Comparison of ENCODE assay signal across 9 mouse cellular contexts in genomic region chr2:6074891-6075529, GRCm38 (mm10). TPM values are rescaled to one million over a fixed set of nuclear protein-coding genes. Genes with fewer than 3 reads are reported as not detected.
DNase-seq lines count a peak whose midpoint lies in the region; ATAC-seq and TF ChIP-seq lines count a peak whose summit lies in the region.
"Had no signal": no experiment of that assay in that cellular context is flagged by ENCODE, and none has a peak within 500 bp of the region (broad histone marks: within the 10 kb centered on the region; RNA-seq: fewer than 3 reads in every experiment).

No protein-coding gene starts in this region.

- 0 out of 2 replicates have a peak overlapping the region, but pooled peaks have one; percentile 5 for H3K27ac ChIP-seq in intestine, embryonic 14.5 days (ENCODE audit: low read depth)
- H3K27ac ChIP-seq in intestine, postnatal 0 days (ENCODE audit: low read depth, low read length): no peak overlapping the region
- H3K27ac ChIP-seq in kidney, embryonic 15.5 days: peak overlapping the region; percentile 74
- no peak overlapping the region for H3K27ac ChIP-seq in neural tube, embryonic 11.5 days (ENCODE audit: low read depth, low read length)
- no peak overlapping the region for H3K27ac ChIP-seq in forebrain, embryonic 15.5 days (replicated peaks)
- H3K27ac ChIP-seq in cerebellum, adult 2 months (ENCODE audit: insufficient read depth, low read length): no peak overlapping the region
- H3K27ac ChIP-seq in hindbrain, embryonic 16.5 days (ENCODE audit: low read depth, low read length): no peak overlapping the region

- DNase-seq in intestine, embryonic 14.5 days (ENCODE audit: low spot score): no peak
- DNase-seq in embryo, embryonic 9.5 days (ENCODE audit: extremely low spot score): peak; percentile 51
- peak; percentile 70 for DNase-seq in neural tube, embryonic 11.5 days (ENCODE audit: low spot score)
- no peak for DNase-seq in cerebellum, adult 2 months

- no peaks in the 10 kb centered on the region for H3K36me3 ChIP-seq in intestine, embryonic 14.5 days (ENCODE audit: control insufficient read depth, insufficient read depth, low read length)
- H3K36me3 ChIP-seq in intestine, postnatal 0 days (ENCODE audit: control insufficient read depth, insufficient read depth): no peaks in the 10 kb centered on the region
- H3K36me3 ChIP-seq in kidney, embryonic 15.5 days: no peaks in the 10 kb centered on the region
- H3K36me3 ChIP-seq in neural tube, embryonic 11.5 days (ENCODE audit: control insufficient read depth, insufficient read depth, low read length): no peaks in the 10 kb centered on the region
- H3K36me3 ChIP-seq in forebrain, embryonic 15.5 days: no peaks in the 10 kb centered on the region
- H3K36me3 ChIP-seq in hindbrain, embryonic 16.5 days (ENCODE audit: control insufficient read depth, insufficient read depth, low read length): no peaks in the 10 kb centered on the region
- H3K36me3 ChIP-seq: G1E had no signal

- no peak overlapping the region for H3K4me3 ChIP-seq in intestine, embryonic 14.5 days (ENCODE audit: low read depth, low read length)
- H3K4me3 ChIP-seq in intestine, postnatal 0 days (ENCODE audit: low read depth, low read length): no peak overlapping the region
- H3K4me3 ChIP-seq in kidney, embryonic 15.5 days (replicated peaks): no peak overlapping the region
- H3K4me3 ChIP-seq in neural tube, embryonic 11.5 days (ENCODE audit: low read depth, low read length): no peak overlapping the region
- no peak overlapping the region for H3K4me3 ChIP-seq in forebrain, embryonic 15.5 days
- H3K4me3 ChIP-seq in cerebellum, adult 2 months (replicated peaks; ENCODE audit: insufficient read depth, low read depth, low read length): no peak overlapping the region
- no peak overlapping the region for H3K4me3 ChIP-seq in hindbrain, embryonic 16.5 days (ENCODE audit: low read length)

- TF ChIP-seq POLR2A in cerebellum, adult 2 months (IDR thresholded peaks at IDR 0.05; ENCODE audit: borderline replicate concordance, insufficient read depth, low read length): no peak

- H3K9ac ChIP-seq in intestine, embryonic 14.5 days (ENCODE audit: low read length): no peak overlapping the region
- no peak overlapping the region for H3K9ac ChIP-seq in intestine, postnatal 0 days (ENCODE audit: low read depth, low read length)
- no peak overlapping the region for H3K9ac ChIP-seq in kidney, embryonic 15.5 days
- no peak overlapping the region for H3K9ac ChIP-seq in neural tube, embryonic 11.5 days (ENCODE audit: low read length)
- no peak overlapping the region for H3K9ac ChIP-seq in forebrain, embryonic 15.5 days (replicated peaks)
- H3K9ac ChIP-seq in hindbrain, embryonic 16.5 days (ENCODE audit: low read depth, low read length): no peak overlapping the region

- H3K27me3 ChIP-seq in intestine, embryonic 14.5 days (replicated peaks; ENCODE audit: control insufficient read depth, insufficient read depth, low read length): no peaks in the 10 kb centered on the region
- H3K27me3 ChIP-seq in intestine, postnatal 0 days (replicated peaks; ENCODE audit: control insufficient read depth, insufficient read depth, low read length): no peaks in the 10 kb centered on the region
- no peaks in the 10 kb centered on the region for H3K27me3 ChIP-seq in kidney, embryonic 15.5 days
- no peaks in the 10 kb centered on the region for H3K27me3 ChIP-seq in neural tube, embryonic 11.5 days (ENCODE audit: control insufficient read depth, insufficient read depth, low read length)
- H3K27me3 ChIP-seq in forebrain, embryonic 15.5 days: no peaks in the 10 kb centered on the region
- no peaks in the 10 kb centered on the region for H3K27me3 ChIP-seq in cerebellum, adult 2 months (ENCODE audit: control insufficient read depth, insufficient read depth, low read length)
- H3K27me3 ChIP-seq in hindbrain, embryonic 16.5 days (replicated peaks; ENCODE audit: control insufficient read depth, insufficient read depth, low read length): no peaks in the 10 kb centered on the region

- H3K4me1 ChIP-seq in intestine, embryonic 14.5 days (replicated peaks; ENCODE audit: control insufficient read depth, insufficient read depth, low read length): peaks cover 15% of the 10 kb centered on the region
- peaks cover 11% of the 10 kb centered on the region; the same call in 1 of the 2 replicates for H3K4me1 ChIP-seq in intestine, postnatal 0 days (replicated peaks; ENCODE audit: control insufficient read depth, insufficient read depth, low read length)
- peaks cover 36% of the 10 kb centered on the region for H3K4me1 ChIP-seq in kidney, embryonic 15.5 days
- H3K4me1 ChIP-seq in neural tube, embryonic 11.5 days (ENCODE audit: control insufficient read depth, insufficient read depth, low read length): 0 out of 2 replicates have a peak, but pooled peaks cover 2% of the 10 kb centered on the region
- no peaks in the 10 kb centered on the region for H3K4me1 ChIP-seq in forebrain, embryonic 15.5 days
- no peaks in the 10 kb centered on the region for H3K4me1 ChIP-seq in cerebellum, adult 2 months (ENCODE audit: control insufficient read depth, insufficient read depth, low read length)
- no peaks in the 10 kb centered on the region for H3K4me1 ChIP-seq in hindbrain, embryonic 16.5 days (ENCODE audit: control insufficient read depth, insufficient read depth, low read depth, low read length)

- no peaks in the 10 kb centered on the region for H3K9me3 ChIP-seq in intestine, embryonic 14.5 days (ENCODE audit: control insufficient read depth, low read length)
- H3K9me3 ChIP-seq in intestine, postnatal 0 days (ENCODE audit: control insufficient read depth): no peaks in the 10 kb centered on the region
- no peaks in the 10 kb centered on the region for H3K9me3 ChIP-seq in kidney, embryonic 15.5 days (replicated peaks)
- H3K9me3 ChIP-seq in neural tube, embryonic 11.5 days (ENCODE audit: control insufficient read depth, low read length): no peaks in the 10 kb centered on the region
- no peaks in the 10 kb centered on the region for H3K9me3 ChIP-seq in forebrain, embryonic 15.5 days
- H3K9me3 ChIP-seq in hindbrain, embryonic 16.5 days (ENCODE audit: control insufficient read depth, low read length): no peaks in the 10 kb centered on the region
- H3K9me3 ChIP-seq: G1E had no signal

- 50% methylated on average over 10 of the region's 10 CpGs for WGBS in intestine, embryonic 14.5 days
- WGBS in intestine, postnatal 0 days: 50% methylated on average over 10 of the region's 10 CpGs
- WGBS in kidney, embryonic 15.5 days: 27% methylated on average over 10 of the region's 10 CpGs
- 59% methylated on average over 10 of the region's 10 CpGs for WGBS in neural tube, embryonic 11.5 days
- WGBS in forebrain, embryonic 15.5 days: 76% methylated on average over 10 of the region's 10 CpGs
- WGBS in cerebellum, adult 2 months: 66% methylated on average over 10 of the region's 10 CpGs
- 75% methylated on average over 10 of the region's 10 CpGs for WGBS in hindbrain, embryonic 16.5 days

- H3K4me2 ChIP-seq in intestine, embryonic 14.5 days (ENCODE audit: low read length): no peak overlapping the region
- no peak overlapping the region for H3K4me2 ChIP-seq in intestine, postnatal 0 days (replicated peaks; ENCODE audit: low read depth)
- H3K4me2 ChIP-seq in kidney, embryonic 15.5 days: no peak overlapping the region
- no peak overlapping the region for H3K4me2 ChIP-seq in neural tube, embryonic 11.5 days (ENCODE audit: low read depth)
- H3K4me2 ChIP-seq in forebrain, embryonic 15.5 days (replicated peaks): no peak overlapping the region
- no peak overlapping the region for H3K4me2 ChIP-seq in hindbrain, embryonic 16.5 days (ENCODE audit: low read length)

- ATAC-seq in intestine, embryonic 14.5 days (replicated peaks; ENCODE audit: low FRiP score, low TSS enrichment, low read depth): no peak
- ATAC-seq in intestine, postnatal 0 days: no peak
- ATAC-seq in kidney, embryonic 15.5 days (replicated peaks; ENCODE audit: low FRiP score): peak; percentile 79
- peak; percentile 50; the same call in 1 of the 2 replicates for ATAC-seq in neural tube, embryonic 11.5 days (ENCODE audit: insufficient read depth, low FRiP score, low TSS enrichment)
- no peak for ATAC-seq in forebrain, embryonic 15.5 days (replicated peaks)
- ATAC-seq in hindbrain, embryonic 16.5 days: no peak

- TF ChIP-seq CTCF in intestine, postnatal 0 days (IDR thresholded peaks at IDR 0.05; ENCODE audit: low read depth): no peak
- no peak for TF ChIP-seq CTCF in cerebellum, adult 2 months (IDR thresholded peaks at IDR 0.05; ENCODE audit: borderline replicate concordance, insufficient read depth, low read depth, low read length)

RNA-seq across cellular contexts. Expression of gene Proser2, which starts 55.0 kb away (rescaled TPM):
- 17.5 and 25.1 TPM in 2 replicates for polyA plus RNA-seq in intestine, embryonic 14.5 days (2014; fragmentation: Nextera tagmentation; extraction: Ambion mirVana)
- polyA plus RNA-seq in intestine, postnatal 0 days (2015; fragmentation: Nextera tagmentation; extraction: Ambion mirVana): 9.0 and 10.4 TPM in 2 replicates
- 12.7 and 15.3 TPM in 2 replicates for polyA plus RNA-seq in kidney, embryonic 15.5 days (2015; fragmentation: Nextera tagmentation; extraction: Ambion mirVana)
- 3.2 and 3.5 TPM in 2 replicates for polyA plus RNA-seq in neural tube, embryonic 11.5 days (2014; fragmentation: Nextera tagmentation; extraction: Ambion mirVana)
- polyA plus RNA-seq in forebrain, embryonic 15.5 days (2015; fragmentation: Nextera tagmentation; extraction: Ambion mirVana): 3.3 and 3.6 TPM in 2 replicates
- 7.7 and 10.7 TPM in 2 replicates for polyA plus RNA-seq in cerebellum, adult 2 months (2012; rRNA removed)
- 10.5 and 10.6 TPM in 2 replicates for polyA plus RNA-seq in hindbrain, embryonic 16.5 days (2015; fragmentation: Nextera tagmentation; extraction: Ambion mirVana)
- polyA plus RNA-seq: G1E had no signal

Comparison
In these comparisons a context has a peak if more than half of its experiments do, and no peak if none do; other contexts are left out.
1. H3K27ac ChIP-seq: peak in intestine, embryonic 14.5 days (single experiment) and kidney, embryonic 15.5 days (single experiment); none in intestine, postnatal 0 days (single experiment), neural tube, embryonic 11.5 days (single experiment), forebrain, embryonic 15.5 days (single experiment), cerebellum, adult 2 months (single experiment) and hindbrain, embryonic 16.5 days (single experiment).
2. ATAC-seq: peak in kidney, embryonic 15.5 days (single experiment) and neural tube, embryonic 11.5 days (single experiment); none in intestine, embryonic 14.5 days (single experiment), intestine, postnatal 0 days (single experiment), forebrain, embryonic 15.5 days (single experiment) and hindbrain, embryonic 16.5 days (single experiment).
3. DNase-seq: peak in embryo, embryonic 9.5 days (single experiment) and neural tube, embryonic 11.5 days (single experiment); none in intestine, embryonic 14.5 days (single experiment) and cerebellum, adult 2 months (0 of 2).